In genomic region chr3:28740353-28740752, GRCm38 (mm10) we compare ENCODE assay signal across 28 mouse cellular contexts. TPM values are rescaled to one million over a fixed set of nuclear protein-coding genes. Genes with fewer than 3 reads are reported as not detected.
DNase-seq lines count a peak whose midpoint lies in the region; ATAC-seq and TF ChIP-seq lines count a peak whose summit lies in the region.
"Had no signal": no experiment of that assay in that cellular context is flagged by ENCODE, and none has a peak within 500 bp of the region (broad histone marks: within the 10 kb centered on the region; RNA-seq: fewer than 3 reads in every experiment).

No protein-coding gene starts in this region.

- H3K4me2 ChIP-seq in forebrain, postnatal 0 days (ENCODE audit: low read depth): no peak overlapping the region
- no peak overlapping the region for H3K4me2 ChIP-seq in intestine, embryonic 15.5 days (replicated peaks)
- H3K4me2 ChIP-seq in intestine, postnatal 0 days (replicated peaks; ENCODE audit: low read depth): no peak overlapping the region; the same call in 1 of the 2 replicates
- H3K4me2 ChIP-seq in kidney, embryonic 15.5 days: no peak overlapping the region
- H3K4me2 ChIP-seq: embryonic facial prominence, embryonic 13.5 days; embryonic facial prominence, embryonic 15.5 days; forebrain, embryonic 13.5 days; forebrain, embryonic 15.5 days had no signal

- H3K36me3 ChIP-seq in forebrain, embryonic 10.5 days (replicated peaks): no peaks in the 10 kb centered on the region
- H3K36me3 ChIP-seq in forebrain, postnatal 0 days (ENCODE audit: insufficient read depth): no peaks in the 10 kb centered on the region
- no peaks in the 10 kb centered on the region for H3K36me3 ChIP-seq in intestine, embryonic 15.5 days
- no peaks in the 10 kb centered on the region for H3K36me3 ChIP-seq in intestine, postnatal 0 days (ENCODE audit: control insufficient read depth, insufficient read depth)
- H3K36me3 ChIP-seq in kidney, embryonic 15.5 days: no peaks in the 10 kb centered on the region
- H3K36me3 ChIP-seq: embryonic facial prominence, embryonic 13.5 days; embryonic facial prominence, embryonic 15.5 days; forebrain, embryonic 15.5 days had no signal

- no peak overlapping the region for H3K9ac ChIP-seq in forebrain, postnatal 0 days
- H3K9ac ChIP-seq in intestine, embryonic 15.5 days: no peak overlapping the region
- H3K9ac ChIP-seq in intestine, postnatal 0 days (ENCODE audit: low read depth, low read length): no peak overlapping the region
- no peak overlapping the region for H3K9ac ChIP-seq in kidney, embryonic 15.5 days
- H3K9ac ChIP-seq: embryonic facial prominence, embryonic 13.5 days; embryonic facial prominence, embryonic 15.5 days; forebrain, embryonic 13.5 days; forebrain, embryonic 15.5 days had no signal

- peaks cover 22% of the 10 kb centered on the region for H3K4me1 ChIP-seq in forebrain, embryonic 10.5 days
- no peaks in the 10 kb centered on the region for H3K4me1 ChIP-seq in forebrain, postnatal 0 days (ENCODE audit: insufficient read depth)
- H3K4me1 ChIP-seq in intestine, embryonic 15.5 days (replicated peaks): no peaks in the 10 kb centered on the region
- no peaks in the 10 kb centered on the region for H3K4me1 ChIP-seq in intestine, postnatal 0 days (replicated peaks; ENCODE audit: control insufficient read depth, insufficient read depth, low read length)
- peaks cover 15% of the 10 kb centered on the region; the same call in 1 of the 2 replicates for H3K4me1 ChIP-seq in kidney, embryonic 15.5 days
- H3K4me1 ChIP-seq: embryonic facial prominence, embryonic 15.5 days had no signal

- TF ChIP-seq CTCF in forebrain, postnatal 0 days (IDR thresholded peaks at IDR 0.05; ENCODE audit: low read depth): no peak
- TF ChIP-seq CTCF in intestine, postnatal 0 days (IDR thresholded peaks at IDR 0.05; ENCODE audit: low read depth): no peak

- ATAC-seq in forebrain, postnatal 0 days: no peak
- ATAC-seq in intestine, embryonic 15.5 days: peak; percentile 51
- peak; percentile 60 for ATAC-seq in intestine, postnatal 0 days
- ATAC-seq in kidney, embryonic 15.5 days (replicated peaks; ENCODE audit: low FRiP score): no peak
- ATAC-seq: activated CD4-positive, CD25-positive, alpha-beta regulatory T cell, adult 4 months; CD4-positive, CD25-positive, alpha-beta regulatory T cell, adult 4 months; forebrain, embryonic 13.5 days; forebrain, embryonic 15.5 days; Patski had no signal

- no peaks in the 10 kb centered on the region for H3K9me3 ChIP-seq in forebrain, embryonic 10.5 days
- no peaks in the 10 kb centered on the region for H3K9me3 ChIP-seq in forebrain, postnatal 0 days (ENCODE audit: low read length)
- H3K9me3 ChIP-seq in intestine, embryonic 15.5 days: no peaks in the 10 kb centered on the region
- no peaks in the 10 kb centered on the region for H3K9me3 ChIP-seq in intestine, postnatal 0 days (ENCODE audit: control insufficient read depth)
- no peaks in the 10 kb centered on the region for H3K9me3 ChIP-seq in kidney, embryonic 15.5 days (replicated peaks)
- H3K9me3 ChIP-seq: embryonic facial prominence, embryonic 15.5 days; forebrain, embryonic 13.5 days; forebrain, embryonic 15.5 days; G1E had no signal

- 0 out of 2 replicates have a peak overlapping the region, but pooled peaks have one; percentile 35 for H3K27ac ChIP-seq in forebrain, embryonic 10.5 days
- no peak overlapping the region for H3K27ac ChIP-seq in forebrain, postnatal 0 days (ENCODE audit: low read depth, low read length)
- H3K27ac ChIP-seq in intestine, embryonic 15.5 days: no peak overlapping the region; the same call in 1 of the 2 replicates
- H3K27ac ChIP-seq in intestine, postnatal 0 days (ENCODE audit: low read depth, low read length): peak overlapping the region; percentile 70
- H3K27ac ChIP-seq in kidney, embryonic 15.5 days: no peak overlapping the region
- H3K27ac ChIP-seq: embryonic facial prominence, embryonic 13.5 days; embryonic facial prominence, embryonic 15.5 days; forebrain, embryonic 13.5 days; forebrain, embryonic 15.5 days had no signal

- H3K27me3 ChIP-seq in forebrain, embryonic 10.5 days (ENCODE audit: poor library complexity, severe bottlenecking): peaks cover 11% of the 10 kb centered on the region; the same call in 1 of the 2 replicates
- H3K27me3 ChIP-seq in forebrain, postnatal 0 days (ENCODE audit: insufficient read depth, low read length): no peaks in the 10 kb centered on the region
- no peaks in the 10 kb centered on the region for H3K27me3 ChIP-seq in intestine, embryonic 15.5 days (replicated peaks)
- H3K27me3 ChIP-seq in intestine, postnatal 0 days (replicated peaks; ENCODE audit: control insufficient read depth, insufficient read depth, low read length): no peaks in the 10 kb centered on the region
- H3K27me3 ChIP-seq in kidney, embryonic 15.5 days: no peaks in the 10 kb centered on the region
- H3K27me3 ChIP-seq: CH12.LX; embryonic facial prominence, embryonic 13.5 days; embryonic facial prominence, embryonic 15.5 days; forebrain, embryonic 15.5 days; Patski had no signal

- no peak overlapping the region for H3K4me3 ChIP-seq in forebrain, embryonic 10.5 days
- no peak overlapping the region for H3K4me3 ChIP-seq in forebrain, postnatal 0 days (ENCODE audit: low read depth, low read length)
- no peak overlapping the region for H3K4me3 ChIP-seq in intestine, embryonic 15.5 days (replicated peaks)
- no peak overlapping the region for H3K4me3 ChIP-seq in intestine, postnatal 0 days (ENCODE audit: low read depth, low read length)
- H3K4me3 ChIP-seq in kidney, embryonic 15.5 days (replicated peaks): no peak overlapping the region
- H3K4me3 ChIP-seq: embryonic facial prominence, embryonic 13.5 days; embryonic facial prominence, embryonic 15.5 days; erythroblast, embryonic 14.5 days; forebrain, embryonic 13.5 days; forebrain, embryonic 15.5 days had no signal

- no peak for DNase-seq in forebrain, embryonic 10.5 days (ENCODE audit: extremely low spot score, low spot score)
- DNase-seq in forebrain, postnatal 0 days: no peak
- DNase-seq in yolk sac, embryonic 10.5 days (ENCODE audit: low spot score): peak; percentile 56
- no peak for DNase-seq in kidney, adult 18-20 months
- DNase-seq: adrenal gland, adult 8-10 months; adrenal gland, postnatal 14 days; adrenal gland, postnatal 36 days; B cell, adult 2 months; cerebellum, adult 11-12 months; cerebellum, adult 2 months; cerebellum, adult 9-10 months; cerebellum, postnatal 10 days; cerebellum, postnatal 25 days; embryo, embryonic 11 days had no signal

- 28% methylated on average over 6 of the region's 6 CpGs for WGBS in forebrain, embryonic 10.5 days
- 27% methylated on average over 6 of the region's 6 CpGs for WGBS in forebrain, postnatal 0 days
- 35% methylated on average over 6 of the region's 6 CpGs for WGBS in intestine, embryonic 15.5 days
- 27% methylated on average over 6 of the region's 6 CpGs for WGBS in intestine, postnatal 0 days
- WGBS in kidney, embryonic 15.5 days: 34% methylated on average over 6 of the region's 6 CpGs

RNA-seq across cellular contexts. Expression of gene Eif5a2, which starts 40.7 kb away (rescaled TPM):
- polyA plus RNA-seq in forebrain, embryonic 10.5 days (2016; fragmentation: Nextera tagmentation; extraction: Ambion mirVana): 15.4 and 15.5 TPM in 2 replicates
- 20.4 and 25.4 TPM in 2 replicates for total RNA-seq in forebrain, postnatal 0 days (2014; rRNA removed)
- polyA plus RNA-seq in forebrain, postnatal 0 days (2015; fragmentation: Nextera tagmentation; extraction: Ambion mirVana): 7.5 and 8.0 TPM in 2 replicates
- 3.8 and 4.9 TPM in 2 replicates for polyA plus RNA-seq in intestine, embryonic 15.5 days (2015; fragmentation: Nextera tagmentation; extraction: Ambion mirVana)
- 2.8 and 3.2 TPM in 2 replicates for polyA plus RNA-seq in intestine, postnatal 0 days (2015; fragmentation: Nextera tagmentation; extraction: Ambion mirVana)
- polyA plus RNA-seq in kidney, embryonic 15.5 days (2015; fragmentation: Nextera tagmentation; extraction: Ambion mirVana): 7.4 and 8.0 TPM in 2 replicates
- total RNA-seq: CH12.LX had no signal

RNA-seq across cellular contexts. Expression of gene Slc2a2, which starts 42.6 kb away (rescaled TPM):
- 0.04 TPM in 1 of 2 replicates, not detected in the other for polyA plus RNA-seq in forebrain, embryonic 10.5 days (2016; fragmentation: Nextera tagmentation; extraction: Ambion mirVana)
- 0.08 TPM in 1 of 2 replicates, not detected in the other for total RNA-seq in forebrain, postnatal 0 days (2014; rRNA removed)
- polyA plus RNA-seq in forebrain, postnatal 0 days (2015; fragmentation: Nextera tagmentation; extraction: Ambion mirVana): not detected in 2 replicates
- 6.4 and 7.8 TPM in 2 replicates for polyA plus RNA-seq in intestine, embryonic 15.5 days (2015; fragmentation: Nextera tagmentation; extraction: Ambion mirVana)
- 106 TPM in 2 replicates for polyA plus RNA-seq in intestine, postnatal 0 days (2015; fragmentation: Nextera tagmentation; extraction: Ambion mirVana)
- polyA plus RNA-seq in kidney, embryonic 15.5 days (2015; fragmentation: Nextera tagmentation; extraction: Ambion mirVana): 16.8 and 18.8 TPM in 2 replicates
- total RNA-seq: adrenal gland, postnatal 36 days; CH12.LX had no signal
- polyA plus RNA-seq: CD4-positive, CD25-positive, alpha-beta regulatory T cell, adult 4 months; embryonic facial prominence, embryonic 11.5 days had no signal

Comparison
In these comparisons a context has a peak if more than half of its experiments do, and no peak if none do; other contexts are left out.
1. H3K27ac ChIP-seq: peak in forebrain, embryonic 10.5 days (single experiment) and intestine, postnatal 0 days (single experiment); none in forebrain, postnatal 0 days (single experiment), intestine, embryonic 15.5 days (single experiment) and kidney, embryonic 15.5 days (single experiment).
2. ATAC-seq: peak in intestine, embryonic 15.5 days (single experiment) and intestine, postnatal 0 days (single experiment); none in forebrain, postnatal 0 days (single experiment) and kidney, embryonic 15.5 days (single experiment).